Mouse (Mus musculus): Measurements from ENCODE around the gene Nsrp1. TPM values are rescaled to one million over a fixed set of nuclear protein-coding genes. Genes with fewer than 3 reads are reported as not detected.
"Not testable (repeated sequence)": the region's sequence is repeated elsewhere in the genome, so short reads cannot be mapped to it uniquely, and the experiment has no call there.

Nsrp1 gene
- polyA plus RNA-seq, 1 experiment from 2014 or later = 102 TPM

GRCm38 (mm10) chr11:77093208-77093607 lies 15.0 kb upstream of the Nsrp1 start:
- H3K27me3 ChIP-seq = peaks cover 5% of the 10 kb centered on the region; the same call in 1 of the 2 replicates
- 1% methylated on average over 11 of the region's 11 CpGs for WGBS
- peak overlapping the region; percentile 60 for H3K4me2 ChIP-seq
- no peak overlapping the region for H3K27ac ChIP-seq
- H3K4me1 ChIP-seq = peaks cover 6% of the 10 kb centered on the region; the same call in 1 of the 2 replicates
- ATAC-seq (ENCODE audit: insufficient number of reproducible peaks, insufficient read depth, low FRiP score, low TSS enrichment, low read depth) = no peak
- H3K9me3 ChIP-seq = no peaks in the 10 kb centered on the region
- peak overlapping the region; percentile 39 for H3K4me3 ChIP-seq
- H3K36me3 ChIP-seq = no peaks in the 10 kb centered on the region
- 0 out of 2 replicates have a peak overlapping the region, but pooled peaks have one; percentile 61 for H3K9ac ChIP-seq

- no peak for ATAC-seq (ENCODE audit: insufficient number of reproducible peaks, insufficient read depth, low FRiP score, low TSS enrichment, low read depth)
- Histone ChIP-seq H3K27ac (no peak overlapping the region), H3K4me3 (no peak overlapping the region), H3K36me3 (no peaks in the 10 kb centered on the region), H3K9ac (no peak overlapping the region), H3K4me1 (no peaks in the 10 kb centered on the region), H3K27me3 (peaks cover 10% of the 10 kb centered on the region; the same call in 1 of the 2 replicates), H3K4me2 (no peak overlapping the region), H3K9me3 (no peaks in the 10 kb centered on the region)
- WGBS = 75% methylated on average over 2 of the region's 2 CpGs
Measured at GRCm38 (mm10) chr11:77089162-77089561, 10.9 kb upstream of the Nsrp1 start.

DNA sequence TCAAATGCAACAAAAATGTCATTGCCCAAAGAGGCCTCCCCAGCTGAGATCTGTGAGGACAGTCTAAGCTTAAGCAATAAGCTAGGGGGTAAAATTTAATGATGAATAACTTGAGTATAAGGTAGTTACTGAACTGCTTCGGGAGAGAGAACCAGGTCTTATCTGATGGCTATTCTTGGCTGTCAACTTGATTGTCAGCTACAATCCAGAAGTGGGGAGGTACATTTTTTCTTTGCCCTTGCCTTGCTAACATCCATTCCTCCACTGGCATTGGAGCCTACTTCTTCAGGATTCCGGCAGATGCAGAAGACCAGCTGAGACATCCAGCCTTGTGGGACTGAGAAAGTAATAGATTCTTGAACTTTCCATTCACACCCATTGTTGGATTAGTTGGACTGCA lies 8.8 kb upstream of the Nsrp1 start:
- H3K9ac ChIP-seq = no peak overlapping the region
- 74% methylated on average over 2 of the region's 2 CpGs for WGBS
- H3K4me1 ChIP-seq = no peaks in the 10 kb centered on the region
- no peak overlapping the region for H3K4me2 ChIP-seq
- peaks cover 14% of the 10 kb centered on the region; the same call in 1 of the 2 replicates for H3K27me3 ChIP-seq
- H3K27ac ChIP-seq = no peak overlapping the region
- no peaks in the 10 kb centered on the region for H3K9me3 ChIP-seq
- ATAC-seq (ENCODE audit: insufficient number of reproducible peaks, insufficient read depth, low FRiP score, low TSS enrichment, low read depth) = no peak
- no peak overlapping the region for H3K4me3 ChIP-seq
- H3K36me3 ChIP-seq = no peaks in the 10 kb centered on the region

DNA sequence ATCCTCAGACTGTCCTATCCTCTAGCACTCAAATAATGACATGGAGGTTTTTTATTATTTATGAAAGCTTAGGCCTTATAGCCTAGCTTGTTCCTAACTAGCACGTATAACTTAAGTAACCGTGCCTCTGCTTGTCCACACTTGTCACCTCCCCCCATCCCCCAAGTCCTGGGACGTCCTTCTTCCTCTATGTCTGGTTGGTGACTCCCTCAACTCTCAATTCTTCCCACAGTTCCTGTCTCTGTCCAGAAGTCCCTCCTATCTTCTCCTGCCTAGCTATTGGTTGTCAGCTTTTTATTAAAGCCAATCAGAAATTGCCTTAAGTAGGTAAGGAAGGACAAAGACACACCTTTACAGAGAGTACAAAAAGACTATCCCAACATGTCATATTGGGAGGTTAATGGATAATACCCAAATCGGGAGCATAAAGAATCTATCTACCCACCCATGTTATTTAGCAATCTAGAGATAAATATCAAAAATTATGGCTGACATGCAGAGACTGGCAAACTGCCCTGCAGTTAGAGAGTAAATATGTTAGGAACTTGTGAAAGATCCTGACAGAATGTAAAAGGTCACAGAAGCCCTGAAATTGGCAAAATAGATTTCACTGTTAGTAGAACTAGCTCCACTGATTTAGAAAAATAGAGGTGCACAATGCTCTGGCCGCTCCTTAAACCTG lies 5.9 kb upstream of the Nsrp1 start:
- no peak overlapping the region for H3K9ac ChIP-seq
- no peak for ATAC-seq (ENCODE audit: insufficient number of reproducible peaks, insufficient read depth, low FRiP score, low TSS enrichment, low read depth)
- 57% methylated on average over 5 of the region's 5 CpGs for WGBS
- H3K27me3 ChIP-seq = peaks cover 27% of the 10 kb centered on the region
- no peak overlapping the region for H3K4me3 ChIP-seq
- no peaks in the 10 kb centered on the region for H3K4me1 ChIP-seq
- H3K9me3 ChIP-seq = no peaks in the 10 kb centered on the region
- H3K4me2 ChIP-seq = no peak overlapping the region
- H3K27ac ChIP-seq = no peak overlapping the region
- no peaks in the 10 kb centered on the region for H3K36me3 ChIP-seq

GRCm38 (mm10) chr11:77079361-77079760 lies 1.1 kb upstream of the Nsrp1 start:
- no peak overlapping the region for H3K9ac ChIP-seq
- peaks cover 18% of the 10 kb centered on the region for H3K36me3 ChIP-seq
- H3K4me3 ChIP-seq = no peak overlapping the region
- WGBS = 93% methylated on average over 1 of the region's 1 CpGs
- no peak overlapping the region for H3K4me2 ChIP-seq
- H3K27me3 ChIP-seq = peaks cover 17% of the 10 kb centered on the region
- peaks cover 10% of the 10 kb centered on the region for H3K4me1 ChIP-seq
- H3K9me3 ChIP-seq = no peaks in the 10 kb centered on the region
- no peak for ATAC-seq (ENCODE audit: insufficient number of reproducible peaks, insufficient read depth, low FRiP score, low TSS enrichment, low read depth)
- H3K27ac ChIP-seq = no peak overlapping the region

- Histone ChIP-seq H3K36me3 (peaks cover 31% of the 10 kb centered on the region), H3K4me2 (peak overlapping the region; percentile 86), H3K4me1 (peaks cover 10% of the 10 kb centered on the region), H3K4me3 (peak overlapping the region; percentile 89), H3K9ac (peak overlapping the region; percentile 93), H3K9me3 (no peaks in the 10 kb centered on the region), H3K27ac (peak overlapping the region; percentile 87), H3K27me3 (peaks cover 14% of the 10 kb centered on the region)
- 3% methylated on average over 16 of the region's 16 CpGs for WGBS
- ATAC-seq (ENCODE audit: insufficient number of reproducible peaks, insufficient read depth, low FRiP score, low TSS enrichment, low read depth) = no peak
Measured at GRCm38 (mm10) chr11:77077792-77078191, 443 bp downstream of the Nsrp1 start.

- H3K9ac ChIP-seq = peak overlapping the region; percentile 93
- ATAC-seq (ENCODE audit: insufficient number of reproducible peaks, insufficient read depth, low FRiP score, low TSS enrichment, low read depth); H3K27ac ChIP-seq; H3K4me1 ChIP-seq; H3K9me3 ChIP-seq: not testable (repeated sequence)
- H3K4me3 ChIP-seq = peak overlapping the region; percentile 89
- 55% methylated on average over 4 of the region's 4 CpGs for WGBS
- peaks cover 14% of the 10 kb centered on the region for H3K27me3 ChIP-seq
- H3K36me3 ChIP-seq = peaks cover 32% of the 10 kb centered on the region
- H3K4me2 ChIP-seq = peak overlapping the region; percentile 86
Measured at GRCm38 (mm10) chr11:77077331-77077730, 904 bp downstream of the Nsrp1 start.

GRCm38 (mm10) chr11:77070721-77071120 lies 7.5 kb downstream of the Nsrp1 start:
- Histone ChIP-seq H3K4me2 (no peak overlapping the region), H3K9me3 (no peaks in the 10 kb centered on the region), H3K9ac (no peak overlapping the region), H3K36me3 (peaks cover 47% of the 10 kb centered on the region), H3K27ac (no peak overlapping the region), H3K27me3 (no peaks in the 10 kb centered on the region), H3K4me3 (no peak overlapping the region), H3K4me1 (no peaks in the 10 kb centered on the region; the same call in 1 of the 2 replicates)
- ATAC-seq (ENCODE audit: insufficient number of reproducible peaks, insufficient read depth, low FRiP score, low TSS enrichment, low read depth) = no peak
- WGBS = 73% methylated on average over 4 of the region's 4 CpGs

- H3K4me3 ChIP-seq = no peak overlapping the region
- no peaks in the 10 kb centered on the region for H3K9me3 ChIP-seq
- no peak overlapping the region for H3K9ac ChIP-seq
- H3K36me3 ChIP-seq = peaks cover 28% of the 10 kb centered on the region
- no peak for ATAC-seq (ENCODE audit: insufficient number of reproducible peaks, insufficient read depth, low FRiP score, low TSS enrichment, low read depth)
- no peaks in the 10 kb centered on the region; the same call in 1 of the 2 replicates for H3K4me1 ChIP-seq
- no peak overlapping the region for H3K27ac ChIP-seq
- no peaks in the 10 kb centered on the region for H3K27me3 ChIP-seq
- H3K4me2 ChIP-seq = no peak overlapping the region
- WGBS = 91% methylated on average over 4 of the region's 4 CpGs
Measured at GRCm38 (mm10) chr11:77068825-77069224, 9.4 kb downstream of the Nsrp1 start.

- no peak overlapping the region for H3K27ac ChIP-seq
- H3K4me2 ChIP-seq = no peak overlapping the region
- no peaks in the 10 kb centered on the region for H3K36me3 ChIP-seq
- H3K27me3 ChIP-seq = no peaks in the 10 kb centered on the region
- 92% methylated on average over 2 of the region's 2 CpGs for WGBS
- ATAC-seq (ENCODE audit: insufficient number of reproducible peaks, insufficient read depth, low FRiP score, low TSS enrichment, low read depth) = no peak
- no peaks in the 10 kb centered on the region for H3K4me1 ChIP-seq
- H3K9ac ChIP-seq = no peak overlapping the region
- no peak overlapping the region for H3K4me3 ChIP-seq
- no peaks in the 10 kb centered on the region for H3K9me3 ChIP-seq
Measured at GRCm38 (mm10) chr11:77063406-77063805, 14.8 kb downstream of the Nsrp1 start.

- H3K36me3 ChIP-seq = no peaks in the 10 kb centered on the region
- no peaks in the 10 kb centered on the region for H3K4me1 ChIP-seq
- no peak overlapping the region for H3K9ac ChIP-seq
- no peak overlapping the region for H3K27ac ChIP-seq
- no peak overlapping the region for H3K4me3 ChIP-seq
- ATAC-seq (ENCODE audit: insufficient number of reproducible peaks, insufficient read depth, low FRiP score, low TSS enrichment, low read depth) = no peak
- no peaks in the 10 kb centered on the region for H3K27me3 ChIP-seq
- WGBS = 50% methylated on average over 5 of the region's 5 CpGs
- H3K4me2 ChIP-seq = no peak overlapping the region
- no peaks in the 10 kb centered on the region for H3K9me3 ChIP-seq
Measured at GRCm38 (mm10) chr11:77061951-77062350, 16.3 kb downstream of the Nsrp1 start.

- Histone ChIP-seq H3K36me3 (peaks cover 22% of the 10 kb centered on the region), H3K27me3 (no peaks in the 10 kb centered on the region), H3K9ac (no peak overlapping the region), H3K27ac (no peak overlapping the region), H3K9me3 (no peaks in the 10 kb centered on the region), H3K4me3 (no peak overlapping the region), H3K4me1 (no peaks in the 10 kb centered on the region), H3K4me2 (no peak overlapping the region)
- no peak for ATAC-seq (ENCODE audit: insufficient number of reproducible peaks, insufficient read depth, low FRiP score, low TSS enrichment, low read depth)
- WGBS = 84% methylated on average over 2 of the region's 2 CpGs
Measured at GRCm38 (mm10) chr11:77042816-77043215, 35.4 kb downstream of the Nsrp1 start.

Data from embryonic facial prominence, embryonic 13.5 days (tissue).